Mouse (Mus musculus) spleen, embryonic (tissue): Measurements from ENCODE around the gene Hid1.

Source experiments
- CTCF ChIA-PET: fragments of 350-600 bp; sonication (Branson Sonifier 250); formaldehyde crosslinking; loops from one replicate; lab custom pipeline; 2022; lab: Charles Lee

The Hid1 gene

GRCm38 (mm10) chr11:115376722-115377121 is 9.2 kb upstream of the Hid1 start:
- CTCF ChIA-PET: no interaction called here

GRCm38 (mm10) chr11:115374695-115375425 is 7.3 kb upstream of the Hid1 start:
- CTCF ChIA-PET: no interaction called here

- CTCF ChIA-PET: no interaction called here
Measured at GRCm38 (mm10) chr11:115373805-115374694, 6.5 kb upstream of the Hid1 start.

- CTCF ChIA-PET: no interaction called here
Measured at GRCm38 (mm10) chr11:115372737-115373136, 5.2 kb upstream of the Hid1 start.

GRCm38 (mm10) chr11:115372015-115372414 is 4.5 kb upstream of the Hid1 start:
- CTCF ChIA-PET: no interaction called here

- CTCF ChIA-PET: no interaction called here
Measured at GRCm38 (mm10) chr11:115371354-115371753, 3.8 kb upstream of the Hid1 start.

GRCm38 (mm10) chr11:115370368-115370767 is 2.8 kb upstream of the Hid1 start:
- CTCF ChIA-PET: no interaction called here

GRCm38 (mm10) chr11:115366706-115367394 is 706 bp downstream of the Hid1 start:
- CTCF ChIA-PET: interaction anchor here (0.6 to 1.1 kb wide), 3 partner anchors 9 to 648 kb away, joined by 3 to 4 read pairs (median 3); no protein-coding TSS in a partner anchor

GRCm38 (mm10) chr11:115366039-115366705 is 1.4 kb downstream of the Hid1 start:
- CTCF ChIA-PET: interaction anchor here (0.6 to 1.1 kb wide), 2 partner anchors 8 to 13 kb away, joined by 3 to 4 read pairs; no protein-coding TSS in a partner anchor

- CTCF ChIA-PET: no interaction called here
Measured at GRCm38 (mm10) chr11:115364136-115364535, 3.4 kb downstream of the Hid1 start.

- CTCF ChIA-PET: no interaction called here
Measured at GRCm38 (mm10) chr11:115359726-115360125, 7.8 kb downstream of the Hid1 start.

- CTCF ChIA-PET: no interaction called here
Measured at GRCm38 (mm10) chr11:115359293-115359692, 8.3 kb downstream of the Hid1 start.

- CTCF ChIA-PET: interaction anchor here (0.6 to 1.2 kb wide), 2 partner anchors 8 to 47 kb away, joined by 3 to 7 read pairs; no protein-coding TSS in a partner anchor
Measured at GRCm38 (mm10) chr11:115358468-115358867, 9.1 kb downstream of the Hid1 start.

- CTCF ChIA-PET: interaction anchor here (0.6 to 1.3 kb wide), 5 partner anchors 12 to 568 kb away, joined by 4 to 5 read pairs (median 4); no protein-coding TSS in a partner anchor
Measured at GRCm38 (mm10) chr11:115354183-115354582, 13.4 kb downstream of the Hid1 start.

- CTCF ChIA-PET: interaction anchor here (0.5 to 1.3 kb wide), 4 partner anchors 13 to 159 kb away, joined by 3 to 10 read pairs (median 4); no protein-coding TSS in a partner anchor
Measured at GRCm38 (mm10) chr11:115353375-115353774, 14.2 kb downstream of the Hid1 start.

GRCm38 (mm10) chr11:115349976-115350375 is 17.6 kb downstream of the Hid1 start:
- CTCF ChIA-PET: interaction anchor here (0.6 kb wide), 1 partner anchor 94 kb away, joined by 3 read pairs; no protein-coding TSS in a partner anchor

- CTCF ChIA-PET: interaction anchor here (0.7 kb wide), 1 partner anchor 14 kb away, joined by 3 read pairs; the partner anchor contains the start of gene Otop3
Measured at GRCm38 (mm10) chr11:115348681-115349248, 18.8 kb downstream of the Hid1 start.

GRCm38 (mm10) chr11:115345515-115345914 is 22.0 kb downstream of the Hid1 start:
- CTCF ChIA-PET: no interaction called here

- CTCF ChIA-PET: no interaction called here
Measured at GRCm38 (mm10) chr11:115344967-115345366, 22.6 kb downstream of the Hid1 start.

- CTCF ChIA-PET: no interaction called here
Measured at GRCm38 (mm10) chr11:115341866-115342265, 25.7 kb downstream of the Hid1 start.
